Mouse (Mus musculus) limb, embryonic 14.5 days (tissue): ENCODE results near the gene Parvg. TPM values are rescaled to one million over a fixed set of nuclear protein-coding genes. Genes with fewer than 3 reads are reported as not detected.

Experiments
- ATAC-seq: fragments of 200-750 bp; cut with Nextera tagmentation; 2 replicates; pipeline ENCODE4 v1.8.0; 2017; ENCODE audit warnings: low read depth, moderate number of reproducible peaks, moderate TSS enrichment; ENCODE audit not compliant: low FRiP score
- DNase-seq: peaks from one replicate; pipeline ENCODE4 v3.0.0-alpha.2; 2015; ENCODE audit warnings: low spot score
- H3K27ac ChIP-seq: fragments of 300-500 bp; sonication (generic); replicated peaks from 2 replicates; pipeline ENCODE4 v1.5.1; 2014; ENCODE audit warnings: low read depth, mild to moderate bottlenecking, low read length, moderate library complexity, mixed read lengths
- H3K27me3 ChIP-seq: fragments of 300-500 bp; sonication (generic); 2 replicates; pipeline ENCODE4 v1.6.1; 2014; ENCODE audit warnings: low read length, mixed read lengths; ENCODE audit not compliant: control insufficient read depth, insufficient read depth
- H3K36me3 ChIP-seq: fragments of 300-500 bp; sonication (generic); 2 replicates; pipeline ENCODE4 v1.6.1; 2014; ENCODE audit warnings: mild to moderate bottlenecking, low read length, moderate library complexity, mixed read lengths; ENCODE audit not compliant: control insufficient read depth, insufficient read depth
- H3K4me1 ChIP-seq: fragments of 300-500 bp; sonication (generic); 2 replicates; pipeline ENCODE4 v1.6.1; 2014; ENCODE audit warnings: antibody characterized with exemption, low read length, mixed read lengths; ENCODE audit not compliant: control insufficient read depth, insufficient read depth
- H3K4me2 ChIP-seq: fragments of 300-500 bp; sonication (generic); replicated peaks from 2 replicates; pipeline ENCODE4 v1.6.1; 2014; ENCODE audit warnings: low read depth, mild to moderate bottlenecking, low read length, moderate library complexity; ENCODE audit not compliant: severe bottlenecking
- H3K4me3 ChIP-seq: fragments of 300-500 bp; sonication (generic); replicated peaks from 2 replicates; pipeline ENCODE4 v1.5.1; 2014; ENCODE audit warnings: low read length
- H3K9ac ChIP-seq: fragments of 300-500 bp; sonication (generic); 2 replicates; pipeline ENCODE4 v1.6.1; 2014; ENCODE audit warnings: mild to moderate bottlenecking, low read depth, low read length, moderate library complexity; ENCODE audit not compliant: severe bottlenecking
- H3K9me3 ChIP-seq: fragments of 300-500 bp; sonication (generic); 2 replicates; pipeline ENCODE4 v1.6.1; 2016; ENCODE audit warnings: low read length; ENCODE audit not compliant: control insufficient read depth
- POLR2A ChIP-seq: fragments of 200-500 bp; IDR thresholded peaks from 2 replicates; pipeline ENCODE4 v1.8.0; 2012; ENCODE audit warnings: inconsistent platforms, mild to moderate bottlenecking, moderate library complexity, borderline replicate concordance; ENCODE audit not compliant: insufficient read depth, insufficient read length; ENCODE audit errors: extremely low read depth
- WGBS: fragments of 180-500 bp; shearing (Covaris S2); extraction: QIAGEN DNeasy Blood & Tissue Kit; methylation state at CpG from one replicate; pipeline ENCODE4 v1.1.7; 2014; 5-methylcytosine and 5-hydroxymethylcytosine counted together
- polyA plus RNA-seq, 2 experiments: library from polyadenylated mRNA; depleted of rRNA in 1 of 2; stranded (reverse) in 1 of 2; unstranded in 1 of 2; fragments of >200 nt; fragmentation: Nextera tagmentation in 1 of 2; extraction: Ambion mirVana in 1 of 2; gene quantifications; 2 replicates each; pipeline versions ENCODE4 v1.2.1 to v1.2.3; 2012 to 2014

The Parvg gene
- polyA plus RNA-seq (2012; rRNA removed) (3.6 and 3.9 TPM in 2 replicates), polyA plus RNA-seq (2014; fragmentation: Nextera tagmentation; extraction: Ambion mirVana) (2.5 and 2.8 TPM in 2 replicates)

DNA sequence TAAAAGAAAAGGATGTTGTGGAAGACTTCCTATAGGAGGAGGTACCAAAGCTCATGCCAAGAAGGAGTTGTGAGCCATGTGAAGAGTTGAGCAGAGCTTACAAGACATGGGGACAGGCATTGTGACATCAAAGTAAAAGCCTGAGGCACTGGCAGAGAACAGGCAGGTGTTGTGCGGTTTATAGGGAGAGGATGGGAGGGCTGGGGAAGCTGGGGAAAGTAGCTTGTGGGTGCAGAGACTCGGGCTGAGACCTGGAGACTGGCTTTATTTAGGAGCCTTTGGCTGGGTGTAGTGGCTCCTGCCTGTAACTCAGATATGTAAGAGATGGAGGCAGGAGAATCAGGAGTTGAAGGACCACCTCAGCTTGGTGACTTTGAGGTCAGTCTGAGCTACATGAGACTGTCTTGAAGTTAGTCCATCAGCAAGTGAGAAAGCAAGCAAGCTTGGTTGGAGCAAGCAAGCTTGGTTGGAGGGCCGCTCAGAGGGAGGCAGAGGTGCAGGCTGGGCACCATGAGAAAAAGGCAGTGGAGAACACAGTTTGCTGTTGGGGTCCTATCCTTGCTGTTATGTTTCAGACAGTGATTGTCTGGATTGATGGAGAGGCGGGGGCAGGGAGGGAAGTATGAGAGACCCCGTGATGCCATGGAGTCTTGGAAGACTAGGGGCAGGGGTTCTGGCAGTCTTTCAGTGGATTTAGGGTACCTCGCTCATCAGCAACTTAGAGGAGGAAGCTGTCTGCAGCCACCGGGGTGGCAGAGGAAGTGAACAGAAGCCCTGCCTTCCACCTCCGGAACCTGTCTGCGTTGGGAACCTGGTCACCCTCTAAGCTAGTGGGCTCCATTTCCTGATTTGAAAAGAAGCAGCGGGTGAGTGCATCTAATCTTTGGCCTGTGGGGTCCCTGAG is at the start of gene Parvg:
Gene Parvg (plus strand): TSS at position 61 of the 904 bp plus-strand sequence.
- 71% methylated on average over 10 of the region's 10 CpGs for WGBS

DNA sequence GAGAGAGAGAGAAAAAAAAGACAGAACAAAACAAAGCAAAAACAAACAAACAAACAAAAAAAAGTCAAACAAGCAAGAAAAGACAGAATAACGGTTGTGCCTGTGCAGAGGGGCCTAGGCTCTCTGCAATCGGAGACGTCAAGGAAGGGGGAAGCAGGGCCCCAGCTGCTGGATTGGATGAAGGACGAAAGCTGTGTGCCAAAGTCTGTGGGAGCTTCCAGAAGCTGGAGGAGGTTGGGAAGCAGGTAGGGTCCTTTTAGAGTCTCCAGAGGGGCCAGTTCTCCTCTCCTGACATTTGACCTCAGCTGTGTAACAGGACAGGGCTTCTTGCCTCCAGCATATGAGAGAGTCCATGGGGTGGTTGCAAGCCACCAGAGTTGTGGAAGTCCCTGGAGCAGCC is 47.8 kb upstream of the Parvg start:
- WGBS, result 75% methylated on average over 4 of the region's 4 CpGs
- Histone ChIP-seq H3K27ac (no peak overlapping the region), H3K36me3 (no peaks in the 10 kb centered on the region), H3K4me2 (no peak overlapping the region), H3K27me3 (no peaks in the 10 kb centered on the region), H3K9ac (no peak overlapping the region), H3K9me3 (no peaks in the 10 kb centered on the region), H3K4me1 (no peaks in the 10 kb centered on the region), H3K4me3 (no peak overlapping the region)
- no peak for DNase-seq
- ATAC-seq, result no peak
- TF ChIP-seq POLR2A, result no peak

More for the DNA sequence above, at the start of gene Parvg:
- Histone ChIP-seq H3K4me1 (peaks cover 4% of the 10 kb centered on the region; the same call in 1 of the 2 replicates), H3K4me2 (no peak within 1 kb of the TSS), H3K4me3 (no peak within 1 kb of the TSS), H3K27ac (no peak within 1 kb of the TSS), H3K36me3 (no peaks in the 10 kb centered on the region), H3K9ac (no peak within 1 kb of the TSS), H3K27me3 (no peaks in the 10 kb centered on the region), H3K9me3 (no peaks in the 10 kb centered on the region)
- no peak for TF ChIP-seq POLR2A
- no peak for ATAC-seq
- DNase-seq, result no peak

DNA sequence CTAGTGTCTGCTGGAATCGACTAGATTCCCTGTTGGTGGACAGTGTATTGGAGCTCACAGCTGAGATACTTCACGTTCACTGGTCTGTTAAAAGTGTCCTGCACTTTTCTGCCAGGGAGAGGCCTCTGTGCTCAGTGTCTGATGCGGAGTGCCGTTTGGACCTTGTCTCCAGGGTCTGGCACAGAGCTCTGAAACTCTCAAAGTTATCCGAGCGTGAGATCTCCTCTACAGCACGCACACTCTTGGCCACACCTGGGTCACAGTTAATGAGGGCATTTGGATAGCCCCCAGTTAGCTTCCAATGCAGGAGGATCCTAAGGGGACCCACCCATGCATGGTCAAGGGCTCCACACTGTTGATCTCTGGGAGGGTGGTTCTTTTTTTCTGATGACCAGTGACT is 45.7 kb upstream of the Parvg start:
- 82% methylated on average over 7 of the region's 7 CpGs for WGBS
- no peak for TF ChIP-seq POLR2A
- ATAC-seq (no peak), DNase-seq (no peak)
- Histone ChIP-seq H3K36me3 (no peaks in the 10 kb centered on the region), H3K9ac (no peak overlapping the region), H3K4me2 (no peak overlapping the region), H3K27me3 (no peaks in the 10 kb centered on the region), H3K4me3 (no peak overlapping the region), H3K4me1 (no peaks in the 10 kb centered on the region), H3K27ac (no peak overlapping the region), H3K9me3 (no peaks in the 10 kb centered on the region)

DNA sequence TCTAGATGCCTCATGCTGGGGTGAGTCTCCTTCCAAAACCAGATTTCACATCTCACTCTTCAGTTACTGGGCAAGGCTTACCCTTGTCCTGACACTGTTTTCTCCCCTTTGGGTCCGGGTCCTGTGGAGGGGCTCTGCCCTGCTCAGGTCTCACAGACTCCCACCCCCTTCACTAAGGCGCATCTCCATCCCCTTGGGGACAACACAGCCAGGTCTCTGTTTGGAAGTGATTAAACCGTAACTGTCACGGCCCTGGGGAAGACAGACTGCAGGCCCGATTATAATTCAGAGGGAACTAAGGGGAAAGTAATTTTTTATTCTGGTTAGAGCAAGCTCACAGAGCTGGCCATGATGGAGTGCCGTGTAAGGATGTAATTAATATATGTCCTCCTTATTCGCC is 45.2 kb upstream of the Parvg start:
- H3K27me3 ChIP-seq, result no peaks in the 10 kb centered on the region
- 66% methylated on average over 7 of the region's 7 CpGs for WGBS
- no peak overlapping the region for H3K27ac ChIP-seq
- no peaks in the 10 kb centered on the region for H3K4me1 ChIP-seq
- no peak for DNase-seq
- ATAC-seq, result no peak
- no peaks in the 10 kb centered on the region for H3K9me3 ChIP-seq
- H3K4me3 ChIP-seq, result no peak overlapping the region
- TF ChIP-seq POLR2A, result no peak
- no peak overlapping the region for H3K4me2 ChIP-seq
- H3K9ac ChIP-seq, result no peak overlapping the region
- H3K36me3 ChIP-seq, result no peaks in the 10 kb centered on the region

DNA sequence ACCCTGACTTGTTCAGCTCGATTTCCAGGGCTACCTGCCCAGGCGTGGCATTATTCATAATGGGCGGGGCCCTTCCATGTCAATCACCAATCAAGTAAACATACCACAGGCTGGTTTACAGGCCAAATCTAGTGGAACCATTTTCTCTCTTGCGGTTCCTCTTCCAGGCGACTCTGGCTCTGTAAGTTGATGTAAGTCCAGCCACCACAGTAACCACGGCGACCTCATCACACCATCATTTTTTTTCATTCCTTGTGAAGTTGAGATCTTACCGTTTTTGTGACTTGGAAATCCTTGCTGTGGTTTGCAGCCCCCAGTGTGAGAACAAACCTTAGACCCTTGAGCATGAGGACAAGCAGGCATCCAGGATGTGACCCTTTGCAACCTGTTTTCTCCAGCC is 43.5 kb upstream of the Parvg start:
- no peak for ATAC-seq
- no peak for TF ChIP-seq POLR2A
- Histone ChIP-seq H3K4me3 (no peak overlapping the region), H3K9me3 (no peaks in the 10 kb centered on the region), H3K4me1 (no peaks in the 10 kb centered on the region), H3K9ac (no peak overlapping the region), H3K36me3 (no peaks in the 10 kb centered on the region), H3K4me2 (no peak overlapping the region), H3K27me3 (no peaks in the 10 kb centered on the region), H3K27ac (no peak overlapping the region)
- DNase-seq, result no peak
- WGBS, result 82% methylated on average over 8 of the region's 8 CpGs
